Mouse (Mus musculus): ENCODE results near the gene 2300009A05Rik. TPM values are rescaled to one million over a fixed set of nuclear protein-coding genes. Genes with fewer than 3 reads are reported as not detected.

2300009A05Rik gene
- polyA plus RNA-seq, 1 experiment = 22.1 TPM

DNA sequence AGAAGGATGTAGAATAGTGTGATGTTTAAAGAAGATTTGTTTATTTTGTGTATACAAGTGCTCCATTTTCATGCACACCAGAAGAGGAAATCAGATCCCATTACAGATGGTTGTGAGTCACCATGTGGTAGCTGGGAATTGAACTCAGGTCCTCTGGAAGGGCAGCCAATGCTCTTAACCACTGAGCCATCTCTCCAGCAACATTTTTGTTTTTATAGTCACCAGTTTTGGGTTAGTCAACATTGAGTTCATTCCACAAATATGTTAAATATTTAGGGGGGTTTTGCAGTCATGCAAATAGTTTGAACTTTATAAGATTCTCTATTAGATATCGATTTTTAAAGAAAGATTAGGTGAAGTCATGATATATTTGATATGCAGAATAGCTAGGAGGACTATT lies 1.1 kb upstream of the 2300009A05Rik start:
- Histone ChIP-seq H3ac (ENCODE audit: control insufficient read depth, insufficient read length, low read depth) (no peak overlapping the region), H3K36me3 (ENCODE audit: control insufficient read depth, insufficient read depth) (peaks cover 11% of the 10 kb centered on the region), H3K79me2 (ENCODE audit: control insufficient read depth, insufficient read depth) (peaks cover 36% of the 10 kb centered on the region), H3K4me3 (ENCODE audit: insufficient read depth, poor library complexity, severe bottlenecking) (no peak overlapping the region), H3K79me3 (ENCODE audit: low read depth) (peaks cover 31% of the 10 kb centered on the region), H3K27me3 (ENCODE audit: control insufficient read depth, insufficient read depth, insufficient read length) (no peaks in the 10 kb centered on the region)
- TF ChIP-seq FOSL1 (IDR thresholded peaks at IDR 0.05; ENCODE audit: insufficient read depth, low read length, poor library complexity, severe bottlenecking) (peak; percentile 41), CTCF (IDR thresholded peaks at IDR 0.05; ENCODE audit: control insufficient read depth, insufficient read depth, insufficient read length) (no peak)

GRCm38 (mm10) chr9:63399463-63399815 lies 393 bp upstream of the 2300009A05Rik start:
- Histone ChIP-seq H3K27me3 (ENCODE audit: control insufficient read depth, insufficient read depth, insufficient read length) (no peaks in the 10 kb centered on the region), H3K79me2 (ENCODE audit: control insufficient read depth, insufficient read depth) (peaks cover 41% of the 10 kb centered on the region), H3K79me3 (ENCODE audit: low read depth) (peaks cover 31% of the 10 kb centered on the region), H3K4me3 (ENCODE audit: insufficient read depth, poor library complexity, severe bottlenecking) (peak overlapping the region; percentile 66), H3ac (ENCODE audit: control insufficient read depth, insufficient read length, low read depth) (peak overlapping the region; percentile 28), H3K36me3 (ENCODE audit: control insufficient read depth, insufficient read depth) (peaks cover 14% of the 10 kb centered on the region)
- TF ChIP-seq CEBPB (IDR thresholded peaks at IDR 0.05; ENCODE audit: low read depth) (no peak), CTCF (IDR thresholded peaks at IDR 0.05; ENCODE audit: control insufficient read depth, insufficient read depth, insufficient read length) (no peak), USF1 (IDR thresholded peaks at IDR 0.05; ENCODE audit: low read depth) (no peak), MYOG (IDR thresholded peaks at IDR 0.05; ENCODE audit: control insufficient read depth, extremely low read depth, insufficient read length) (no peak)

- Histone ChIP-seq H3ac (ENCODE audit: control insufficient read depth, insufficient read length, low read depth) (no peak overlapping the region), H3K36me3 (ENCODE audit: control insufficient read depth, insufficient read depth) (peaks cover 16% of the 10 kb centered on the region), H3K27me3 (ENCODE audit: control insufficient read depth, insufficient read depth, insufficient read length) (no peaks in the 10 kb centered on the region), H3K79me3 (ENCODE audit: low read depth) (peaks cover 31% of the 10 kb centered on the region), H3K4me3 (ENCODE audit: insufficient read depth, poor library complexity, severe bottlenecking) (no peak overlapping the region), H3K79me2 (ENCODE audit: control insufficient read depth, insufficient read depth) (peaks cover 41% of the 10 kb centered on the region)
- no peak for TF ChIP-seq MYOD1 (IDR thresholded peaks at IDR 0.05; ENCODE audit: control insufficient read depth, insufficient read length, low read depth)
- TF ChIP-seq CTCF (IDR thresholded peaks at IDR 0.05; ENCODE audit: control insufficient read depth, insufficient read depth, insufficient read length) = no peak
- TF ChIP-seq CEBPB (IDR thresholded peaks at IDR 0.05; ENCODE audit: low read depth) = no peak
- TF ChIP-seq MYOG (IDR thresholded peaks at IDR 0.05; ENCODE audit: control insufficient read depth, extremely low read depth, insufficient read length) = no peak
- no peak for TF ChIP-seq USF1 (IDR thresholded peaks at IDR 0.05; ENCODE audit: low read depth)
- TF ChIP-seq FOSL1 (IDR thresholded peaks at IDR 0.05; ENCODE audit: insufficient read depth, low read length, poor library complexity, severe bottlenecking) = no peak
- TF ChIP-seq MAX (IDR thresholded peaks at IDR 0.05) = no peak
Measured at GRCm38 (mm10) chr9:63395612-63396011, 3.4 kb downstream of the 2300009A05Rik start.

- peaks cover 10% of the 10 kb centered on the region for H3K36me3 ChIP-seq (ENCODE audit: control insufficient read depth, insufficient read depth)
- peaks cover 16% of the 10 kb centered on the region for H3K79me2 ChIP-seq (ENCODE audit: control insufficient read depth, insufficient read depth)
- TF ChIP-seq USF1 (IDR thresholded peaks at IDR 0.05; ENCODE audit: low read depth) (no peak), MYOD1 (IDR thresholded peaks at IDR 0.05; ENCODE audit: control insufficient read depth, insufficient read length, low read depth) (no peak), MAX (IDR thresholded peaks at IDR 0.05) (no peak), CEBPB (IDR thresholded peaks at IDR 0.05; ENCODE audit: low read depth) (no peak), FOSL1 (IDR thresholded peaks at IDR 0.05; ENCODE audit: insufficient read depth, low read length, poor library complexity, severe bottlenecking) (no peak), MYOG (IDR thresholded peaks at IDR 0.05; ENCODE audit: control insufficient read depth, extremely low read depth, insufficient read length) (no peak), CTCF (IDR thresholded peaks at IDR 0.05; ENCODE audit: control insufficient read depth, insufficient read depth, insufficient read length) (no peak)
Measured at GRCm38 (mm10) chr9:63391307-63391706, 7.7 kb downstream of the 2300009A05Rik start.

GRCm38 (mm10) chr9:63382761-63383160 lies 16.3 kb downstream of the 2300009A05Rik start:
- no peak for TF ChIP-seq MYOD1 (IDR thresholded peaks at IDR 0.05; ENCODE audit: control insufficient read depth, insufficient read length, low read depth)

More at GRCm38 (mm10) chr9:63391307-63391706, 7.7 kb downstream of the 2300009A05Rik start:
- H3K79me3 ChIP-seq (ENCODE audit: low read depth) = peaks cover 7% of the 10 kb centered on the region
- H3K27me3 ChIP-seq (ENCODE audit: control insufficient read depth, insufficient read depth, insufficient read length) = no peaks in the 10 kb centered on the region
- no peak overlapping the region for H3ac ChIP-seq (ENCODE audit: control insufficient read depth, insufficient read length, low read depth)
- H3K4me3 ChIP-seq (ENCODE audit: insufficient read depth, poor library complexity, severe bottlenecking) = no peak overlapping the region

GRCm38 (mm10) chr9:63380326-63380725 lies 18.7 kb downstream of the 2300009A05Rik start:
- H3K79me2 ChIP-seq (ENCODE audit: control insufficient read depth, insufficient read depth) = peaks cover 29% of the 10 kb centered on the region
- no peak for TF ChIP-seq USF1 (IDR thresholded peaks at IDR 0.05; ENCODE audit: low read depth)
- H3K79me3 ChIP-seq (ENCODE audit: low read depth) = peaks cover 2% of the 10 kb centered on the region
- H3K27me3 ChIP-seq (ENCODE audit: control insufficient read depth, insufficient read depth, insufficient read length) = no peaks in the 10 kb centered on the region
- no peaks in the 10 kb centered on the region for H3K36me3 ChIP-seq (ENCODE audit: control insufficient read depth, insufficient read depth)
- H3K4me3 ChIP-seq (ENCODE audit: insufficient read depth, poor library complexity, severe bottlenecking) = no peak overlapping the region
- H3ac ChIP-seq (ENCODE audit: control insufficient read depth, insufficient read length, low read depth) = no peak overlapping the region

More at GRCm38 (mm10) chr9:63382761-63383160, 16.3 kb downstream of the 2300009A05Rik start:
- no peak overlapping the region for H3K4me3 ChIP-seq (ENCODE audit: insufficient read depth, poor library complexity, severe bottlenecking)
- no peak overlapping the region for H3ac ChIP-seq (ENCODE audit: control insufficient read depth, insufficient read length, low read depth)
- no peaks in the 10 kb centered on the region for H3K27me3 ChIP-seq (ENCODE audit: control insufficient read depth, insufficient read depth, insufficient read length)
- no peaks in the 10 kb centered on the region for H3K79me3 ChIP-seq (ENCODE audit: low read depth)
- H3K79me2 ChIP-seq (ENCODE audit: control insufficient read depth, insufficient read depth) = peaks cover 9% of the 10 kb centered on the region
- H3K36me3 ChIP-seq (ENCODE audit: control insufficient read depth, insufficient read depth) = no peaks in the 10 kb centered on the region
